Mouse (Mus musculus) embryonic fibroblast, embryonic 13.5 days (primary cell): ENCODE results near the gene Slc8a3. TPM values are rescaled to one million over a fixed set of nuclear protein-coding genes. Genes with fewer than 3 reads are reported as not detected.

ENCODE experiments used
- H3K27ac ChIP-seq: 2 replicates; pipeline ENCODE4 v1.5.1; 2012; ENCODE audit warnings: low read length, control low read depth, inconsistent platforms; ENCODE audit not compliant: insufficient read depth
- H3K4me1 ChIP-seq: 2 replicates; pipeline ENCODE4 v1.6.1; 2011; ENCODE audit warnings: low read length; ENCODE audit not compliant: control insufficient read depth, insufficient read depth
- H3K4me3 ChIP-seq: 2 replicates; pipeline ENCODE4 v1.5.1; 2011; ENCODE audit warnings: mild to moderate bottlenecking, control low read depth, low read length; ENCODE audit not compliant: insufficient read depth
- CTCF ChIP-seq: IDR thresholded peaks from 2 replicates; pipeline ENCODE4 v1.5.1; 2011; ENCODE audit warnings: mild to moderate bottlenecking, control low read depth, low read length, moderate library complexity, borderline replicate concordance; ENCODE audit not compliant: insufficient read depth
- POLR2A ChIP-seq: IDR thresholded peaks from 2 replicates; pipeline ENCODE4 v1.6.1; 2011; ENCODE audit warnings: low read depth, mild to moderate bottlenecking, control low read depth, low read length, moderate library complexity
- polyA plus RNA-seq: library from polyadenylated mRNA; stranded (reverse); fragments of >200 nt; gene quantifications from 2 replicates; pipeline ENCODE4 v1.2.4, GENCODE M21; 2011; ENCODE audit warnings: low read depth; ENCODE audit not compliant: missing spikeins, insufficient read length

Slc8a3 gene
- polyA plus RNA-seq, 1 experiment = 0.23 TPM

- Histone ChIP-seq H3K4me1 (no peaks in the 10 kb centered on the region), H3K27ac (no peak overlapping the region), H3K4me3 (no peak overlapping the region)
- no peak for TF ChIP-seq CTCF
- TF ChIP-seq POLR2A = no peak
Measured at GRCm38 (mm10) chr12:81241676-81242075, 91.3 kb downstream of the Slc8a3 start.

DNA sequence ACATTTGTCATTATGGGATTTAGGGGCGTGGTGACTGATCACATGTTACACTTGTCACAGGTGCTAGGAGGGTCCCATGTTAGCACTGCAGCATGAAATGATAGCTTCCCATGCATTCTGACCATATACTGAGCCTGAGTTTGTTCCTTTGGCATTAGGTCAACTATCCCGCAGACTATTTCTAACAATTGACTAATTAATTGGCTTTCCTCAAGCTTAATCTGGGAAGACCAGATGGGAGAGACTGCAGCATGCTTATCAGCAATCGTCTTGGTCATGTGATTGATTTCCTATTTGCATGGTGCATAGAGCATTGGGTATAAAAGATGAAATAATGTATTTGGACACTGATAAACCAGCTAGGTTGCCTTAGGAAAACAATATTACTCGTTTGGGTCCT is 91.9 kb downstream of the Slc8a3 start:
- H3K4me3 ChIP-seq = no peak overlapping the region
- TF ChIP-seq POLR2A = no peak
- no peak for TF ChIP-seq CTCF
- H3K27ac ChIP-seq = no peak overlapping the region
- H3K4me1 ChIP-seq = no peaks in the 10 kb centered on the region

DNA sequence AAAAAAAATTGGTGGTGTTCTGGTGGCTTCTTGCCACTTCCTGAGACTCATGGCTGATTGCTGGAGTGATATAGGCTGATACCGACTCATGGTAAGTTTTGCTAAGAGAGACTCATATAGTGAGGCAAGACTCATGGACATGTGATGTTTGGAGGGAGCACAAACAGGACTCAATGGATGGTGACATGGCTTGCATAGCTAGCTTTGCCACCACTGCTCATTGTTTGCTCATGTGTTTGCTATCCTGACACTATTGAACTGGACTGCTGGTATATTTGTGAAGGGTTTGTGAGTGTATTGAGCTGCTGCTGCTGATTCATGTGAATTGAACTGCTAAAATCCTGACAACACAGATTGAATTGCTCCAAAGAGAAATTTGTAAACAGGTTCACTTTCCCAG is 95.8 kb downstream of the Slc8a3 start:
- no peak overlapping the region for H3K4me3 ChIP-seq
- H3K27ac ChIP-seq = no peak overlapping the region
- TF ChIP-seq POLR2A = no peak
- TF ChIP-seq CTCF = no peak
- H3K4me1 ChIP-seq = no peaks in the 10 kb centered on the region; the same call in 1 of the 2 replicates

GRCm38 (mm10) chr12:81235456-81236330 is 97.3 kb downstream of the Slc8a3 start:
- TF ChIP-seq POLR2A (no peak), CTCF (no peak)
- no peak overlapping the region for H3K27ac ChIP-seq
- H3K4me3 ChIP-seq = no peak overlapping the region
- no peaks in the 10 kb centered on the region; the same call in 1 of the 2 replicates for H3K4me1 ChIP-seq

DNA sequence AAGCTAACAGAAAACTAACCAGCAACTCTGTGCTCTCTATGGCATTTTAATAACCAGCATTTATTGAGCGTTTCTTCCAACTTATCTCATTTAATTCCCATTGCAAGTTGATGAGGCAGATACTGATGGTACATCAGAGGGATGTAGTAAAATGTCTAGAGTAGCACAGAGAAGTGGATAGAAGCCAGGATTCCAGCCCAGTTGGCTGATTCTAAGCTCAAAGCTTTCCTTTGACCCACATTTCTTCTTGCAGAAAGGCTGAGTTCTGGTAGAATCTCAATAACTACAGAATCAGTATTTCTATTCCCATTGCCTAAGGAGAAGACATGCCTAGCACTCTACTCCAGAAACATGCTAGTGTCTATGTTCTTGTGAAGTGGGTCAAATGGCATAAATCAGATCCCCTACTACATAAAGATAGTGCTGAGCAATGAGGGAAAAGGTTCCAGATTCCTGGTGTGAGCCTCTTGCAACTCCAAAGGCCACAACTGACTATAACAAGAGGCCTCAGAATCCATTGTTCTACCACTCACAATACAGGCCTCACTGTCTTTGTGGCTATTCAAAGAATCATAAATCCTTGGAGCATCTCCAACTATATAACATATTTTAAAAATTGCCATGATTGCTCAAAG is 99.1 kb downstream of the Slc8a3 start:
- H3K27ac ChIP-seq = no peak overlapping the region
- TF ChIP-seq POLR2A = no peak
- TF ChIP-seq CTCF = no peak
- no peak overlapping the region for H3K4me3 ChIP-seq
- no peaks in the 10 kb centered on the region; the same call in 1 of the 2 replicates for H3K4me1 ChIP-seq

- no peaks in the 10 kb centered on the region for H3K4me1 ChIP-seq
- H3K4me3 ChIP-seq = no peak overlapping the region
- TF ChIP-seq CTCF (no peak), POLR2A (no peak)
- no peak overlapping the region for H3K27ac ChIP-seq
Measured at GRCm38 (mm10) chr12:81227767-81228460, 105.1 kb downstream of the Slc8a3 start.

GRCm38 (mm10) chr12:81226590-81226989 is 106.4 kb downstream of the Slc8a3 start:
- H3K4me3 ChIP-seq = no peak overlapping the region
- H3K27ac ChIP-seq = no peak overlapping the region
- H3K4me1 ChIP-seq = no peaks in the 10 kb centered on the region
- no peak for TF ChIP-seq CTCF
- no peak for TF ChIP-seq POLR2A

DNA sequence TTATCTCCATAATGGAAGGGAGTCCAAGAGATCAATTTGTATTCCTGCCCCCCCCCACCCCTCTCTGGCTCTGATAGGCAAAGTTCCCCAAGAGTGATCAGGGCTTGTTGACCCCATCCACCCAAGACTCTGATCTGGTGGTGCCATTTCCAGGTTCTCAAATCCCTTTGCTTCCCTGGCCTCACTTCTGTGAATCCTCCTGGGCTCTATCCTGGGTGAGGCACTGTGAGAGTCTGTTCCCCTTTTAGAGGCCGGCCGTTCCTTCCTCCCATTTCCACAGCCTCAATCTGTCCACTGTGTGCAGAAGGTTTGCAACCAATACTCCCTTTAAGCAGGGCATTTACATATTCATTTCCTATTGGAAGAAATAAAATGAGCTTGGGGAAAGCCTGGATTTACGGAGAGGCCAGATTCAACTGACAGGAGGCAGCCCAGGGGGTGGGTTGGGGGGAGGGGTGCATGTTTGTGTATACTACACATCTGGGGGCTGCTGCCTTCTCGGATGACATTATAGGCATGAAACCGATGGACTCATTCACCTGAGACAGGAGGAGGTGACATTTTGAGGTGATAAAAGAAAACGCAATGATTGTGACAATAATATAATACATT is 106.9 kb downstream of the Slc8a3 start:
- TF ChIP-seq POLR2A (no peak), CTCF (no peak)

GRCm38 (mm10) chr12:81224843-81225242 is 108.1 kb downstream of the Slc8a3 start:
- Histone ChIP-seq H3K4me1 (no peaks in the 10 kb centered on the region), H3K4me3 (no peak overlapping the region), H3K27ac (no peak overlapping the region)
- TF ChIP-seq POLR2A = no peak
- TF ChIP-seq CTCF = no peak

More for the DNA sequence above, 106.9 kb downstream of the Slc8a3 start:
- H3K27ac ChIP-seq = no peak overlapping the region
- H3K4me3 ChIP-seq = no peak overlapping the region
- no peaks in the 10 kb centered on the region for H3K4me1 ChIP-seq
